Mouse (Mus musculus) bone marrow macrophage, adult 2 months (primary cell): ENCODE data around the gene Klk1b4. TPM values are rescaled to one million over a fixed set of nuclear protein-coding genes. Genes with fewer than 3 reads are reported as not detected.
"Not testable (repeated sequence)": the region's sequence is repeated elsewhere in the genome, so short reads cannot be mapped to it uniquely, and the experiment has no call there.

Source experiments
- H3K27ac ChIP-seq: 2 replicates; pipeline ENCODE4 v1.5.1; 2012; ENCODE audit warnings: low read depth, low read length; ENCODE audit not compliant: insufficient read depth
- H3K4me1 ChIP-seq: 2 replicates; pipeline ENCODE4 v1.6.1; 2012; ENCODE audit warnings: low read length; ENCODE audit not compliant: control insufficient read depth, insufficient read depth
- H3K4me3 ChIP-seq: 2 replicates; pipeline ENCODE4 v1.5.1; 2012; ENCODE audit warnings: mild to moderate bottlenecking, low read length, moderate library complexity; ENCODE audit not compliant: insufficient read depth
- CTCF ChIP-seq: IDR thresholded peaks from 2 replicates; pipeline ENCODE4 v1.5.1; 2012; ENCODE audit warnings: low read depth, mild to moderate bottlenecking, low read length, moderate library complexity
- POLR2A ChIP-seq: IDR thresholded peaks from 2 replicates; pipeline ENCODE4 v1.6.1; 2012; ENCODE audit warnings: mild to moderate bottlenecking, low read depth, low read length, borderline replicate concordance
- polyA plus RNA-seq: library from polyadenylated mRNA; stranded (reverse); fragments of >200 nt; gene quantifications from 2 replicates; pipeline ENCODE4 v1.2.4, GENCODE M21; 2012; ENCODE audit not compliant: missing spikeins, insufficient read depth, insufficient read length

Gene Klk1b4
- polyA plus RNA-seq, result not detected in 2 replicates

GRCm38 (mm10) chr7:44207135-44207534 lies at the start of gene Klk1b4:
Gene Klk1b4 (plus strand): TSS chr7:44207435.
- not testable (repeated sequence) for H3K4me1 ChIP-seq, H3K4me3 ChIP-seq

GRCm38 (mm10) chr7:44179299-44180045 lies 27.8 kb upstream of the Klk1b4 start:
- no peak for TF ChIP-seq POLR2A
- Histone ChIP-seq H3K27ac (no peak overlapping the region), H3K4me3 (no peak overlapping the region), H3K4me1 (no peaks in the 10 kb centered on the region)

More at GRCm38 (mm10) chr7:44207135-44207534, at the start of gene Klk1b4:
- not testable (repeated sequence) for H3K27ac ChIP-seq

- H3K4me3 ChIP-seq, H3K4me1 ChIP-seq, H3K27ac ChIP-seq: not testable (repeated sequence)
These were observed 20.7 kb upstream of the Klk1b4 start for GRCm38 (mm10) chr7:44186516-44186915.

GRCm38 (mm10) chr7:44187936-44188335 lies 19.3 kb upstream of the Klk1b4 start, which contains the start of gene Klk1b24:
Gene Klk1b24 (plus strand): TSS chr7:44188236.
- not testable (repeated sequence) for H3K4me3 ChIP-seq, H3K27ac ChIP-seq, H3K4me1 ChIP-seq

- H3K27ac ChIP-seq, H3K4me3 ChIP-seq, H3K4me1 ChIP-seq: not testable (repeated sequence)
These were observed 13.8 kb upstream of the Klk1b4 start for GRCm38 (mm10) chr7:44193466-44193865.

GRCm38 (mm10) chr7:44197891-44198290 lies 9.3 kb upstream of the Klk1b4 start, which contains the start of gene Klk1b3:
Gene Klk1b3 (plus strand): TSS chr7:44198191.
- Histone ChIP-seq H3K27ac (no peak within 1 kb of the TSS), H3K4me1 (no peaks in the 10 kb centered on the region), H3K4me3 (no peak within 1 kb of the TSS)
- no peak for TF ChIP-seq CTCF
- TF ChIP-seq POLR2A, result no peak

GRCm38 (mm10) chr7:44208307-44208706 lies 1.1 kb downstream of the Klk1b4 start:
- no peak overlapping the region for H3K27ac ChIP-seq
- H3K4me1 ChIP-seq, result no peaks in the 10 kb centered on the region
- no peak overlapping the region for H3K4me3 ChIP-seq
- TF ChIP-seq CTCF (no peak), POLR2A (no peak)

- Histone ChIP-seq H3K4me3 (no peak within 1 kb of the TSS), H3K4me1 (no peaks in the 10 kb centered on the region), H3K27ac (no peak within 1 kb of the TSS)
- no peak for TF ChIP-seq POLR2A
- no peak for TF ChIP-seq CTCF
These were observed 8.4 kb downstream of the Klk1b4 start, which contains the start of gene Klk1b5 for GRCm38 (mm10) chr7:44215645-44216044. Gene Klk1b5 (plus strand): TSS chr7:44215945.

GRCm38 (mm10) chr7:44221601-44222000 lies 14.4 kb downstream of the Klk1b4 start:
- H3K4me3 ChIP-seq, H3K27ac ChIP-seq: not testable (repeated sequence)

GRCm38 (mm10) chr7:44222335-44222734 lies 15.1 kb downstream of the Klk1b4 start:
- not testable (repeated sequence) for H3K4me3 ChIP-seq, H3K4me1 ChIP-seq, H3K27ac ChIP-seq

More at GRCm38 (mm10) chr7:44221601-44222000, 14.4 kb downstream of the Klk1b4 start:
- H3K4me1 ChIP-seq, result not testable (repeated sequence)

GRCm38 (mm10) chr7:44225076-44225475 lies 17.8 kb downstream of the Klk1b4 start, which contains the start of gene Klk1:
Gene Klk1 (plus strand): TSS chr7:44225360.
- TF ChIP-seq CTCF, result no peak
- TF ChIP-seq POLR2A, result no peak

More at GRCm38 (mm10) chr7:44225076-44225475, 17.8 kb downstream of the Klk1b4 start, which contains the start of gene Klk1:
- H3K4me1 ChIP-seq, result no peaks in the 10 kb centered on the region
- no peak within 1 kb of the TSS for H3K4me3 ChIP-seq
- no peak within 1 kb of the TSS for H3K27ac ChIP-seq
